Mouse (Mus musculus) frontal cortex, postnatal 36 days (tissue): ENCODE results near the gene Clcf1.
A peak's percentile ranks its signal among the peaks of the same experiment; 100 is the strongest.

Experiments
- DNase-seq, 2 experiments: peaks; one replicate each; pipeline ENCODE4 v3.0.0; 2022; ENCODE audit warnings: low spot score in 2 of 2

The Clcf1 gene

GRCm38 (mm10) chr19:4214071-4214770, at the start of gene Clcf1, which contains the start of gene AC109138.7:
TSS of gene Clcf1 (plus strand) at chr19:4214238.
TSS of gene AC109138.7 (plus strand) at chr19:4214357.
- DNase-seq, result no peak

GRCm38 (mm10) chr19:4164721-4165120, 49.3 kb upstream of the Clcf1 start:
- DNase-seq, result no peak

GRCm38 (mm10) chr19:4166678-4167476, 47.2 kb upstream of the Clcf1 start:
- no peak for DNase-seq

GRCm38 (mm10) chr19:4169378-4169784, 44.7 kb upstream of the Clcf1 start:
- peak; percentile 99 to 100 for DNase-seq

- DNase-seq, result no peak
These were observed 44.2 kb upstream of the Clcf1 start for GRCm38 (mm10) chr19:4169810-4170209.

- DNase-seq, result no peak
These were observed 43.2 kb upstream of the Clcf1 start for GRCm38 (mm10) chr19:4170723-4171392.

- DNase-seq, result no peak
These were observed 42.4 kb upstream of the Clcf1 start for GRCm38 (mm10) chr19:4171393-4172290.

GRCm38 (mm10) chr19:4172925-4173324, 41.1 kb upstream of the Clcf1 start:
- no peak for DNase-seq

GRCm38 (mm10) chr19:4175368-4175947, 38.6 kb upstream of the Clcf1 start, which contains the start of gene Carns1:
TSS of gene Carns1 (minus strand) at chr19:4175479.
- DNase-seq, result peak in 1 of 2 experiments; percentile 27

GRCm38 (mm10) chr19:4180411-4180810, 33.6 kb upstream of the Clcf1 start:
- no peak for DNase-seq

GRCm38 (mm10) chr19:4181892-4182291, 32.1 kb upstream of the Clcf1 start:
- DNase-seq, result peak; percentile 62 to 84

- DNase-seq, result no peak
These were observed 30.3 kb upstream of the Clcf1 start for GRCm38 (mm10) chr19:4183689-4184088.

GRCm38 (mm10) chr19:4184976-4185975, 28.8 kb upstream of the Clcf1 start:
- DNase-seq, result no peak

- DNase-seq, result no peak
These were observed 26.7 kb upstream of the Clcf1 start for GRCm38 (mm10) chr19:4187303-4187702.

- DNase-seq, result no peak
These were observed 24.9 kb upstream of the Clcf1 start for GRCm38 (mm10) chr19:4189051-4189620.

GRCm38 (mm10) chr19:4190831-4191334, 23.2 kb upstream of the Clcf1 start, which contains the start of gene Tbc1d10c:
TSS of gene Tbc1d10c (minus strand) at chr19:4191284.
- no peak for DNase-seq

GRCm38 (mm10) chr19:4191528-4192250, 22.3 kb upstream of the Clcf1 start, which contains the start of gene Ppp1ca:
TSS of gene Ppp1ca (plus strand) at chr19:4192065.
- DNase-seq, result peak; percentile 86 to 89
